Mouse (Mus musculus): ENCODE results near the gene Tnfrsf8.
"Not testable (repeated sequence)": the region's sequence is repeated elsewhere in the genome, so short reads cannot be mapped to it uniquely, and the experiment has no call there.

Tnfrsf8 gene

GRCm38 (mm10) chr4:145306422-145306821 is 8.5 kb downstream of the Tnfrsf8 start:
- DNase-seq (ENCODE audit: low read depth), result no peak

- DNase-seq (ENCODE audit: low read depth), result not testable (repeated sequence)
Observed at GRCm38 (mm10) chr4:145305661-145306362, 9.2 kb downstream of the Tnfrsf8 start.

GRCm38 (mm10) chr4:145304109-145304508 is 10.9 kb downstream of the Tnfrsf8 start:
- no peak for DNase-seq (ENCODE audit: low read depth)

GRCm38 (mm10) chr4:145302106-145302505 is 12.9 kb downstream of the Tnfrsf8 start:
- no peak for DNase-seq (ENCODE audit: low read depth)

GRCm38 (mm10) chr4:145300210-145300927 is 14.6 kb downstream of the Tnfrsf8 start:
- DNase-seq (ENCODE audit: low read depth), result peak; percentile 91

GRCm38 (mm10) chr4:145299355-145299754 is 15.6 kb downstream of the Tnfrsf8 start:
- no peak for DNase-seq (ENCODE audit: low read depth)

GRCm38 (mm10) chr4:145298846-145299245 is 16.1 kb downstream of the Tnfrsf8 start:
- no peak for DNase-seq (ENCODE audit: low read depth)

- DNase-seq (ENCODE audit: low read depth), result peak; percentile 77
Observed at GRCm38 (mm10) chr4:145295589-145296300, 19.2 kb downstream of the Tnfrsf8 start.

GRCm38 (mm10) chr4:145294588-145294987 is 20.4 kb downstream of the Tnfrsf8 start:
- DNase-seq (ENCODE audit: low read depth), result peak; percentile 32

- peak; percentile 85 for DNase-seq (ENCODE audit: low read depth)
Observed at GRCm38 (mm10) chr4:145286369-145287120, 28.4 kb downstream of the Tnfrsf8 start.

- DNase-seq (ENCODE audit: low read depth), result no peak
Observed at GRCm38 (mm10) chr4:145284675-145285074, 30.3 kb downstream of the Tnfrsf8 start.

GRCm38 (mm10) chr4:145283441-145283840 is 31.5 kb downstream of the Tnfrsf8 start:
- DNase-seq (ENCODE audit: low read depth), result no peak

- DNase-seq (ENCODE audit: low read depth), result no peak
Observed at GRCm38 (mm10) chr4:145280966-145281365, 34.0 kb downstream of the Tnfrsf8 start.

GRCm38 (mm10) chr4:145278724-145279370 is 36.1 kb downstream of the Tnfrsf8 start:
- no peak for DNase-seq (ENCODE audit: low read depth)

GRCm38 (mm10) chr4:145278231-145278630 is 36.7 kb downstream of the Tnfrsf8 start:
- no peak for DNase-seq (ENCODE audit: low read depth)

- DNase-seq (ENCODE audit: low read depth), result peak; percentile 65
Observed at GRCm38 (mm10) chr4:145276368-145277249, 38.4 kb downstream of the Tnfrsf8 start.

- no peak for DNase-seq (ENCODE audit: low read depth)
Observed at GRCm38 (mm10) chr4:145274887-145275286, 40.1 kb downstream of the Tnfrsf8 start.

- no peak for DNase-seq (ENCODE audit: low read depth)
Observed at GRCm38 (mm10) chr4:145273923-145274322, 41.0 kb downstream of the Tnfrsf8 start.

- DNase-seq (ENCODE audit: low read depth), result no peak
Observed at GRCm38 (mm10) chr4:145272763-145273162, 42.2 kb downstream of the Tnfrsf8 start.

GRCm38 (mm10) chr4:145271634-145272033 is 43.3 kb downstream of the Tnfrsf8 start:
- no peak for DNase-seq (ENCODE audit: low read depth)

Measured in 416B (cell line).